Mouse (Mus musculus) bone marrow macrophage, adult 2 months (primary cell): Measurements from ENCODE around the gene Vmn1r95.
"Not testable (repeated sequence)": the region's sequence is repeated elsewhere in the genome, so short reads cannot be mapped to it uniquely, and the experiment has no call there.

Source experiments
- CTCF ChIP-seq: IDR thresholded peaks from 2 replicates; pipeline ENCODE4 v1.5.1; 2012; ENCODE audit warnings: low read depth, mild to moderate bottlenecking, low read length, moderate library complexity
- POLR2A ChIP-seq: IDR thresholded peaks from 2 replicates; pipeline ENCODE4 v1.6.1; 2012; ENCODE audit warnings: mild to moderate bottlenecking, low read depth, low read length, borderline replicate concordance

- TF ChIP-seq POLR2A, CTCF: not testable (repeated sequence)
Observed at GRCm38 (mm10) chr7:20205507-20205906, 12.0 kb downstream of the Vmn1r95 start, which contains the start of gene Gm6164.
